ENCODE assay signal across 10 mouse cellular contexts in genomic region chr9:61707296-61707695, GRCm38 (mm10).
"Had no signal": no experiment of that assay in that cellular context is flagged by ENCODE, and none has a peak within 500 bp of the region (broad histone marks: within the 10 kb centered on the region; RNA-seq: fewer than 3 reads in every experiment).

No protein-coding gene starts in this region.

- H3K27ac ChIP-seq: hindbrain, postnatal 0 days; kidney, postnatal 0 days; layer of hippocampus, adult 2 months; liver, embryonic 12.5 days; midbrain, embryonic 12.5 days; neural tube, embryonic 13.5 days; stomach, embryonic 15.5 days had no signal

- H3K36me3 ChIP-seq: limb, embryonic 10.5 days; liver, embryonic 12.5 days; midbrain, embryonic 12.5 days; neural tube, embryonic 13.5 days; stomach, embryonic 15.5 days had no signal

- H3K27me3 ChIP-seq: stomach, embryonic 15.5 days had no signal

- H3K4me1 ChIP-seq: liver, embryonic 12.5 days had no signal

- H3K4me3 ChIP-seq: layer of hippocampus, adult 2 months; limb, embryonic 10.5 days; liver, embryonic 12.5 days; midbrain, embryonic 12.5 days; neural tube, embryonic 13.5 days; stomach, embryonic 15.5 days had no signal

- DNase-seq: kidney, adult 11 months; kidney, postnatal 4 days had no signal
